Mouse (Mus musculus): ENCODE results near the gene Gabpa. TPM values are rescaled to one million over a fixed set of nuclear protein-coding genes. Genes with fewer than 3 reads are reported as not detected.
A peak's percentile ranks its signal among the peaks of the same experiment; 100 is the strongest.

The Gabpa gene
- polyA plus RNA-seq, 1 experiment: 13.0 TPM

GRCm38 (mm10) chr16:84814511-84814910, 20.2 kb upstream of the Gabpa start:
- H3K4me1 ChIP-seq (replicated peaks; ENCODE audit: control insufficient read depth, insufficient read depth, low read length): no peaks in the 10 kb centered on the region
- H3K27me3 ChIP-seq (ENCODE audit: control insufficient read depth, insufficient read depth, low read length): no peaks in the 10 kb centered on the region
- H3K36me3 ChIP-seq (ENCODE audit: control insufficient read depth, insufficient read depth, low read length): no peaks in the 10 kb centered on the region
- no peak overlapping the region for H3K4me3 ChIP-seq (ENCODE audit: control insufficient read depth, insufficient read depth, low read length)
- no peak for DNase-seq
- no peak for TF ChIP-seq POLR2A (IDR thresholded peaks at IDR 0.05; ENCODE audit: control insufficient read depth, extremely low read depth, insufficient read depth, low read length, poor library complexity)
- TF ChIP-seq CTCF (IDR thresholded peaks at IDR 0.05; ENCODE audit: borderline replicate concordance, control insufficient read depth, extremely low read depth, insufficient read depth, low read length, poor library complexity): no peak
- WGBS: 17% methylated on average over 8 of the region's 8 CpGs
- no peak overlapping the region for H3K27ac ChIP-seq (ENCODE audit: control insufficient read depth, insufficient read depth, low read length)

- Histone ChIP-seq H3K27ac (ENCODE audit: control insufficient read depth, insufficient read depth, low read length) (no peak overlapping the region), H3K4me1 (replicated peaks; ENCODE audit: control insufficient read depth, insufficient read depth, low read length) (no peaks in the 10 kb centered on the region)
These were observed 17.3 kb upstream of the Gabpa start for GRCm38 (mm10) chr16:84817423-84817822.

GRCm38 (mm10) chr16:84825009-84825408, 9.7 kb upstream of the Gabpa start:
- WGBS: 72% methylated on average over 6 of the region's 6 CpGs
- Histone ChIP-seq H3K27ac (ENCODE audit: control insufficient read depth, insufficient read depth, low read length) (no peak overlapping the region), H3K27me3 (ENCODE audit: control insufficient read depth, insufficient read depth, low read length) (no peaks in the 10 kb centered on the region), H3K4me1 (replicated peaks; ENCODE audit: control insufficient read depth, insufficient read depth, low read length) (no peaks in the 10 kb centered on the region), H3K36me3 (ENCODE audit: control insufficient read depth, insufficient read depth, low read length) (peaks cover 58% of the 10 kb centered on the region), H3K4me3 (ENCODE audit: control insufficient read depth, insufficient read depth, low read length) (no peak overlapping the region)
- no peak for DNase-seq
- TF ChIP-seq CTCF (IDR thresholded peaks at IDR 0.05; ENCODE audit: borderline replicate concordance, control insufficient read depth, extremely low read depth, insufficient read depth, low read length, poor library complexity) (no peak), POLR2A (IDR thresholded peaks at IDR 0.05; ENCODE audit: control insufficient read depth, extremely low read depth, insufficient read depth, low read length, poor library complexity) (no peak)

More at GRCm38 (mm10) chr16:84817423-84817822, 17.3 kb upstream of the Gabpa start:
- no peak for TF ChIP-seq POLR2A (IDR thresholded peaks at IDR 0.05; ENCODE audit: control insufficient read depth, extremely low read depth, insufficient read depth, low read length, poor library complexity)
- TF ChIP-seq CTCF (IDR thresholded peaks at IDR 0.05; ENCODE audit: borderline replicate concordance, control insufficient read depth, extremely low read depth, insufficient read depth, low read length, poor library complexity): no peak
- Histone ChIP-seq H3K4me3 (ENCODE audit: control insufficient read depth, insufficient read depth, low read length) (no peak overlapping the region), H3K27me3 (ENCODE audit: control insufficient read depth, insufficient read depth, low read length) (no peaks in the 10 kb centered on the region), H3K36me3 (ENCODE audit: control insufficient read depth, insufficient read depth, low read length) (no peaks in the 10 kb centered on the region)
- peak; percentile 14 for DNase-seq
- 37% methylated on average over 7 of the region's 7 CpGs for WGBS

- Histone ChIP-seq H3K4me3 (ENCODE audit: control insufficient read depth, insufficient read depth, low read length) (no peak overlapping the region), H3K4me1 (replicated peaks; ENCODE audit: control insufficient read depth, insufficient read depth, low read length) (peaks cover 9% of the 10 kb centered on the region), H3K27ac (ENCODE audit: control insufficient read depth, insufficient read depth, low read length) (no peak overlapping the region), H3K27me3 (ENCODE audit: control insufficient read depth, insufficient read depth, low read length) (no peaks in the 10 kb centered on the region), H3K36me3 (ENCODE audit: control insufficient read depth, insufficient read depth, low read length) (peaks cover 44% of the 10 kb centered on the region)
- WGBS: 93% methylated on average over 5 of the region's 5 CpGs
- DNase-seq: no peak
- TF ChIP-seq POLR2A (IDR thresholded peaks at IDR 0.05; ENCODE audit: control insufficient read depth, extremely low read depth, insufficient read depth, low read length, poor library complexity): no peak
These were observed 3.0 kb upstream of the Gabpa start for GRCm38 (mm10) chr16:84831696-84832095.

GRCm38 (mm10) chr16:84832736-84833135, 2.0 kb upstream of the Gabpa start:
- Histone ChIP-seq H3K36me3 (ENCODE audit: control insufficient read depth, insufficient read depth, low read length) (peaks cover 34% of the 10 kb centered on the region), H3K4me3 (ENCODE audit: control insufficient read depth, insufficient read depth, low read length) (no peak overlapping the region)
- WGBS: 96% methylated on average over 5 of the region's 5 CpGs

GRCm38 (mm10) chr16:84834344-84834743, 381 bp upstream of the Gabpa start:
- 2% methylated on average over 22 of the region's 22 CpGs for WGBS
- Histone ChIP-seq H3K4me3 (ENCODE audit: control insufficient read depth, insufficient read depth, low read length) (peak overlapping the region; percentile 82), H3K36me3 (ENCODE audit: control insufficient read depth, insufficient read depth, low read length) (peaks cover 26% of the 10 kb centered on the region), H3K27me3 (ENCODE audit: control insufficient read depth, insufficient read depth, low read length) (no peaks in the 10 kb centered on the region), H3K27ac (ENCODE audit: control insufficient read depth, insufficient read depth, low read length) (peak overlapping the region; percentile 74), H3K4me1 (replicated peaks; ENCODE audit: control insufficient read depth, insufficient read depth, low read length) (peaks cover 12% of the 10 kb centered on the region)
- no peak for TF ChIP-seq CTCF (IDR thresholded peaks at IDR 0.05; ENCODE audit: borderline replicate concordance, control insufficient read depth, extremely low read depth, insufficient read depth, low read length, poor library complexity)
- TF ChIP-seq POLR2A (IDR thresholded peaks at IDR 0.05; ENCODE audit: control insufficient read depth, extremely low read depth, insufficient read depth, low read length, poor library complexity): no peak
- DNase-seq: no peak

More at GRCm38 (mm10) chr16:84832736-84833135, 2.0 kb upstream of the Gabpa start:
- TF ChIP-seq POLR2A (IDR thresholded peaks at IDR 0.05; ENCODE audit: control insufficient read depth, extremely low read depth, insufficient read depth, low read length, poor library complexity) (no peak), CTCF (IDR thresholded peaks at IDR 0.05; ENCODE audit: borderline replicate concordance, control insufficient read depth, extremely low read depth, insufficient read depth, low read length, poor library complexity) (no peak)
- DNase-seq: no peak
- Histone ChIP-seq H3K4me1 (replicated peaks; ENCODE audit: control insufficient read depth, insufficient read depth, low read length) (peaks cover 12% of the 10 kb centered on the region), H3K27me3 (ENCODE audit: control insufficient read depth, insufficient read depth, low read length) (no peaks in the 10 kb centered on the region), H3K27ac (ENCODE audit: control insufficient read depth, insufficient read depth, low read length) (no peak overlapping the region)

- Histone ChIP-seq H3K27me3 (ENCODE audit: control insufficient read depth, insufficient read depth, low read length) (no peaks in the 10 kb centered on the region), H3K27ac (ENCODE audit: control insufficient read depth, insufficient read depth, low read length) (peak within 1 kb of the TSS; percentile 87), H3K36me3 (ENCODE audit: control insufficient read depth, insufficient read depth, low read length) (peaks cover 23% of the 10 kb centered on the region), H3K4me1 (replicated peaks; ENCODE audit: control insufficient read depth, insufficient read depth, low read length) (peaks cover 12% of the 10 kb centered on the region), H3K4me3 (ENCODE audit: control insufficient read depth, insufficient read depth, low read length) (peak within 1 kb of the TSS; percentile 82)
- TF ChIP-seq POLR2A (IDR thresholded peaks at IDR 0.05; ENCODE audit: control insufficient read depth, extremely low read depth, insufficient read depth, low read length, poor library complexity) (peak; percentile 57; the same call in 1 of the 2 replicates), CTCF (IDR thresholded peaks at IDR 0.05; ENCODE audit: borderline replicate concordance, control insufficient read depth, extremely low read depth, insufficient read depth, low read length, poor library complexity) (0 out of 2 replicates have a peak, but pooled peaks have one; percentile 9)
- under 1% methylated on average over 55 of the region's 57 CpGs for WGBS
- DNase-seq: peak; percentile 82
These were observed 707 bp downstream of the Gabpa start, which contains the start of gene Atp5j for GRCm38 (mm10) chr16:84835441-84835822. Gene Atp5j (minus strand): TSS chr16:84835625.

All from thymus, adult 2 months (tissue).